Mouse (Mus musculus): Measurements from ENCODE around the gene Jund.

The Jund gene

DNA sequence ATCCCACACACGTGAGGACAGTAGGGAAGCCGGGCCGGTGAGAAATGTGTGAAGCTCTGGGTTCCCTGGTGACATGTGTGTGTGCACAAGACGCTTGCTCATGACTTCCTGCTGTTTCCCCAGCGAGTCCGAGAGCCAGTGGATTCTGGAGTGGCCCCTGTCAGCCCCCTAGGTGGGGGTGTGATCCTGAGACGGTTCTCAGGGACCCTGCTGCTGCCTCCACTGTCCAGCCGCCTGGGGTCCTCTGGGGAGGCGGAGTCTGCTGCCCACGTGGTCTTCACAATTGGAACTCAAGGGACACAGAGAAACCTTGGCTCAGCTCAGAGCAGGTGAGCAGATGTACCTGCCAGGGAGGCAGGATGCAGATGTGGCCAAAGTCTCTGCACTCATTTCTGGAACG, 28.0 kb downstream of the Jund start:
- DNase-seq (ENCODE audit: low spot score): no peak

DNA sequence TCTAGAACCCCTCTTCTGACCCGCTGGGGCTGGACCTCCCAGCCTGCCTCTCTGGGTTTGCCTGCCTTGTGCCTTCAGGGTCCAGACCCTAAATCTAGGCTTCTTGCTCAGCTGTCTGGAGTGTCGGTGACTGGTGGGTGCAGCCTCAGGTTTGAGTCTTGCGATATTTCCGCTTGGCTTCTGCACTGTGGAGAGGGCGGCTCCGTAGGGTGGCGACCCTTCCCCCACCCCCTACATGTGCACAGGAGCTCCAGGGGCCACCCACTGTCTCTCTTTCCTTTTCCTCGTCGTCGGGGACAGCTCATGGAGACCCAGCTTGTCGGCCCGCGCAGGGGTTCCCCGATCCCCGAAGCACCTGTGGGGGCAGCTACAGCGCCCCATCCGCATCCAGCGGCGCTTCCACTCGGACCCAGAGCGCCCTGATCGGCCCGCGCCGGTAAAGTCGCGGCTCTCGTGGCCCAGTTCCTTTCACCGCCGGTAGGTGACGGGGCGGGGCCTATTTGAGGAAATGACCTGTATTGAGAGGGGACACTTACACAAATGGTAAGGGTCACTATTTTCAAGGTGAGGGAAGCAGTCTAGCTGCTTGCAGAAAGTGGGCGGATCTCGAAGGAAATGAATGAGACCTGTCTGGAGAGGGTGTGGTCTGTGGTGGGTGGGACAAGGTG, 31.2 kb downstream of the Jund start:
- no peak for DNase-seq (ENCODE audit: low spot score)

DNA sequence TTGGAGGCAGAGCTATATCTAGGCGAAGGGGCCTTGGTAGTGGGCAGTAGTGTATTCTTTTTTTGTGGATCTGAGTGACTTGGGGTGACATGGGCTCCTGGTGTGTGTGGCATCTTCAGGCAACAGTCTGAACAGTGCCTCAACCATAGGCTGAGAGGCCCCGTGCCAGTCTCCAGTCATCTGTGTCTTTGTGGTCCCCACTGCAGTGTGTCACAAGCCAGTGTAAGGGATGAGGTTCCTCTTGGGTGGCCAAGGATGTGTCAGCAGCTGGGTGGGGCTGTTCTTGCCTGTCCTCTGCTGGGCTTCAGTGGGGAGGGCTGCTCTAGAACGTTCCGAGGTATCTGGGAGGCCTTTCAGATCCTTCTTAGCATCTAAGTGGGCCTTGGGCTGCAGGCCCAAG, 32.2 kb downstream of the Jund start:
- DNase-seq (ENCODE audit: low spot score): no peak

DNA sequence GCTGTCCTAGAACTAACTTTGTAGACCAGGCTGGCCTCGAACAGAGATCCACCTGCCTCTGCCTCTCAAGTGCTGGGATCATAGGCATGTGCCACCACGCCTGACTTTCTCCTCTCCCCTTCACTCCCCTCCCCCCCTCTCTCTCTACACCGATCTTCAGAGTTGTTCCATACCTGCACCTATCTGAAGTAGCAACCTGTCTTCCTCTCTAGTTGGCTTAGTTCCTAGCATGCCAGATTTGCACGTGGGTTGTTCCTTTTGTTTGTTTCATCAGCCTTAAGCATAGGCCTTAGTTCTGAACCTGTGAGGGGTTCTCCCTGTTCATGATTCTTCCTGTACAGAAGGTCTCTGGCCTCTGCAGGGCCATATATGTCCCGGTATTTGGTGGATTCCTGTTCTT, 39.0 kb downstream of the Jund start:
- no peak for DNase-seq (ENCODE audit: low spot score)

DNA sequence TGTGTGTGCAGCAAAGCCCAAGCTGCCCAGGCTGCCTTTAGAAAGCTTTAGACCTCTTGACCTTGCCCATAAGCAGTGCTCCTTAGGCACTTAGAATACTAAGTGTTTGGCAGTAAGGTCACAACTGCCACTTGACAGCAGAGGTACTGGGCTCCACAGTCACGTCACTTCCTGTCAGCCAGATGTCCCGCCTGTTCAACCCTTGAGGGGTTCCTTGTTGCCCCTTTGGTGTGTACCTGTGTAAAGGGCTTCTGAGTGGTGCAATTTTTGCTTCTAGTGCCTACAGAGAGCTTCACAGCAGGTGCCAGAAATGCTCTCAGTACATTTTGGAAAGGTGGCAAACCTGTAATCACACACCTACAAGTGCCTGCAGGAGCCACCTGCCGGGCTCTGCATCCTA, 39.5 kb downstream of the Jund start:
- DNase-seq (ENCODE audit: low spot score): no peak

DNA sequence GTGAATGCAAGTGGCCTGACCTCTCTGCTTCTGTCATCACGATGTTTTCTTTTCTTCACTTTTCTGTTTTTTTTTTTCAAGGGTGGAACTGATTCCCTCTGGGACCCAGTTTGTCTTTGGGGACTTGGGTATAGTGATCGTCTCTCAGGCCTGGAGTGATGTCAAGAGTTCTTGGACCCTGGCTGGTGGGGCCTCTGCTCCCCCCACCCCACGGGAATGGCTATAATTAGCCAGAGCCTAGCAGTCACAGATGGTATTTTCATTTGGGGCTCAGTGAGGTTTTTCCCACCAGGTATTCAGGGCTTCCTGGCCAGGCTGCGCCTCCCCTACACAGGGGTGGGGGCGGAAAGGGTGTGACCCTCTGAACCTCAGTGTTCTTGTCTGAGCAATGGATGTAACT, 42.9 kb downstream of the Jund start:
- no peak for DNase-seq (ENCODE audit: low spot score)

DNA sequence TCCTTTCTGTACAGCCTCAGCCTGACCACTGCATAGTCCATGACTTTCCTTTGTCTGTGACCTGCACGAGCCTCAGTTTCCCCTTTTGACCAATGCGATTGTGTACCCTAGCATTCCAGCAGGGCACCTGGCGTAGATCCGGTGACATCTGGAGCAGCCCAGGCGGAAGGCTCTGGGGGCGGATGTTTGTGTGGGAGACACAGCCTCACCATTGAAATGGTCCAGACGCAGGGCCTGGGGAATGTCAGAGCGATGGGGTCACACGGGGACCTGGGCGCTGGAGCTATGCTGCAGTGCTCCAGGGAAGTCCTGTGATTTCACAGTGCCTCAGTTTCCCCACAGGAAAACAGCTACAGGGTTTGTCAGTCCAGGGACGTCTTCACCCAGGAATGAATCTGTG, 43.4 kb downstream of the Jund start:
- DNase-seq (ENCODE audit: low spot score): no peak

DNA sequence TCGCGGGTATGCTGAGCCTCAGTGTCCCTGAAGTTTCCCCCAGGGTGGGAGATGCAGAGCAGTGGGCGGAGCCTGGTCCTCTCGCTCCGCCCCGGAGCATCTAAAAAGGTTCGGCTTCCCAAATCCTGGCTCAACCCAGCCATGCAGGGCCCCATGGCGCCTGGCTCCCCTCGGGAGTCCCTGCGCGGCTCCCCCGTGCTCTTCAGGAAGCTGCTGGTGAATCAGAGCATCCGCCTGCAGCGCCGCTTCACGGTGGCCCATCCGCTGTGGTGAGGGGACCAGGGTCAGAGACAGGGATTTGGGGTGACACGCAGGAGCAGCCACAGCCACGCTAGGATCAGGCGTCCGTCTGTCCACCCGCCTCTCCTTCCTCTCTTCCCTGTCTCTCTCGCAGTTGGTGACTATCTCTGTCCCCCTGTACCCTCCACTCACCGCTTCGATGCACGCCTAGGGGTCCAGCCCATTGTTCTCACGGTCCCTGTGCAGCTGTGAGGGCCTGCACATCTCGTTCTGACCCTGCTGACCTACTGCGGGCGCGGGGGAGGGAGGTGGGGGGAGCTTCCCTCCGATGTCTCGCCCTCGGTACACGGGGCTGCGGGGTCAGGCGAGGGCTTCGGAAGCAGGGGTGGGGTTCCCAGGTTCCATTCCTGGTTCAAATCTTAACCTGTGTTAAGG, 44.4 kb downstream of the Jund start:
- DNase-seq (ENCODE audit: low spot score): no peak

DNA sequence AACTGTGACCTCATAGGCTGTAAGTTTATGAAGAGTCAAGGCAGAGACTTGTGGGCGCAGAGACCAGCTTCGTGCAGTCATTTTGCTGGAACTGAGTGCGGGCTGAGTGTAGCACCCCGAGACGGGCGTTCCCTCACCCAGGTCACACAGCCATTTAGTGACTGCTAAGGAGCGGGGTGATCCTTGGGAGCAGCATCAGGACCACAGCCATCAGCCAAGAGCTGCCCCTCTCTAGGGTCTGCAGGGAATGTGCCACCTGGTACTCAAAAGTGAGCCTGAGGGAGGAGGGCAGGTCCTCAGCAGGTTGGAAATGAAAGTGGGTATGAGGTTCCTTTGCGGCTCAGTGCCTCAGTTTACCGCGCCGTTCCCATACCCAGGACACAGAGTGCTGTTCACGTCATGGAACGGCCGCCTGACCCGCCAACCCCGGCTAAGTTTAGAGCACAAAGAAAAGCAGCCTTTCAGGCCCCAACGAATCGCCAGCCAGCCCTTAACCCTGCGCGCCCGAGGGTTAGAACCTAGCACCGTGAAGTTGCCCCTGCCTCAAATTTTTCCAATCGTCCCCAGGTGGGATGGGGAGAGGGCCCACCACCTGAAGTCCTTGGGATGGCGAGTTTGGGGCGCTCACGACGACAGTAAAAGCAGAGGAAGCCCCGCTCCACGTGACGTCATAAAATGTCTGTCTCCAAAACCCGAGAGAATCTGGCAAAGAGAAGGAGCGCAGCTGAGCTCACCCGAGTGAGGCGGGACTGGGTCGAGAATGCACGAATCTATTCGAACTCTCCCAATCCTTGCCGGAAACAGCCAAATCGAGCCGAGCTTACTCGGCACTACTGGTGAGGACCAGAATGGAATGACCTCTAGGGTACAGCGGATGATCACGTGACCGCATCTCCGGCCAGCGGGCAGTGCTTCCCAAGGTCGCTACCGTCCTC, 45.2 kb downstream of the Jund start:
- no peak for DNase-seq (ENCODE audit: low spot score)

DNA sequence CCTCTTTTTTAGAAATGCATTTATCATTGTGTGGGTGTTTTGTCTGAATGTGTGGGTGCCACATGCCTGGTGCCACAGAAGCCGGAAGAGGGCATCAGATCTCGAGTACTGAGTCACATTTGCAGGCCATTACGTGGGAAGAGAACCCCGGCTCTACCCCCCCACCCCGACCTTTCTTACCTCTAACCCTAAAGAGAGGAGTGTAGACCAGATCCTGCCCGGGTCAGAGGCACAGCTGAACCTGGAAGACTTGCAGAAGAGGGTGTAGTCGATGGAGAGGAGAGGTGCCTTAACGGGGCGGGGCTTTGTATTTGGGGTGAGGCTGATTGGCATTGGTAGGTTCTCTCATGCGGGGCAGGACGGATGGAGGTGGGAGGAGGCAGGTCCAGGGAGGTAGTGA, 46.1 kb downstream of the Jund start:
- DNase-seq (ENCODE audit: low spot score): no peak

DNA sequence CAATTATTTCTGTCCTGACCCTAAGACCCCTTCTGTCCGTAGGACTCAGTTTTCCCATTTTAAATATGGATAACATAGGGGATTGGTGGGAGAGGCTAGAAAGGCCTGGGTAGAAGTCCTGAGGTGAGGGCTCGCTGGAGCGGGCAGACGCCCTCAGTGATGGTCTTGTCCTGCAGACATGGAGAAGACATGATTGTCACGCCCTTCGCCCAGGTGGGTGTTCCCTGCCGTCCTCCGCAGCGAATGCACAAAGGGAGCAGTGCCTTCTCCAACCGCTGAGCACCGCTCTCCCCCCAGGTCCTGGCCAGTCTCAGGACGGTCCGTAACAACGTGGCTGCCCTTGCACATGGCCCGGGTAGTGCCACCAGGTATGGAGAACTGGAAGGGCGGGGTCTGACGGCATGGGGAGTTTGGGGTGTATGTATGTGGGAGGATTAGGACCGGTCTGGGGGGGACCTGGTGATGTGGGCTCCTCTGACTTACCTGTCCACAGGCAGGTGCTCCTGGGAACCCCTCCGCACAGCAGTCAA, 47.0 kb downstream of the Jund start:
- no peak for DNase-seq (ENCODE audit: low spot score)

DNA sequence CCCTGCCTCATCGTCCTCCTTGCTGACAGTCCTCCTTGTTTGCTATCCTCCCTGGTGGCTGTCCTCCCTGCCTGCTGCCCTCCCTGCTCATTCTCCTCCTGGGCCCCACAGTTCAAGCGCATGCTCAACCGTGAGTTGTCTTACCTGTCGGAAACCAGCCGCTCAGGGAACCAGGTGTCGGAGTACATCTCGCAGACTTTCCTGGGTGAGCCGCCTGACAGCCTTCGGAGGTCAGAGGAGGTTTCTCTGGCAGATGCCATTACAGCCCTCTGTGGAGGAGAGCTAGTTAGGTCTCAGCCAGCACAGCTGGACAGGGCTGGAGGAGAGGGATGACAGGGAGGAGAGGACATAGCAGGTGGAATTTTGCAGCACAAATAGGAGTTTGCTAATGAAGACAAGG, 47.9 kb downstream of the Jund start:
- DNase-seq (ENCODE audit: low spot score): no peak

DNA sequence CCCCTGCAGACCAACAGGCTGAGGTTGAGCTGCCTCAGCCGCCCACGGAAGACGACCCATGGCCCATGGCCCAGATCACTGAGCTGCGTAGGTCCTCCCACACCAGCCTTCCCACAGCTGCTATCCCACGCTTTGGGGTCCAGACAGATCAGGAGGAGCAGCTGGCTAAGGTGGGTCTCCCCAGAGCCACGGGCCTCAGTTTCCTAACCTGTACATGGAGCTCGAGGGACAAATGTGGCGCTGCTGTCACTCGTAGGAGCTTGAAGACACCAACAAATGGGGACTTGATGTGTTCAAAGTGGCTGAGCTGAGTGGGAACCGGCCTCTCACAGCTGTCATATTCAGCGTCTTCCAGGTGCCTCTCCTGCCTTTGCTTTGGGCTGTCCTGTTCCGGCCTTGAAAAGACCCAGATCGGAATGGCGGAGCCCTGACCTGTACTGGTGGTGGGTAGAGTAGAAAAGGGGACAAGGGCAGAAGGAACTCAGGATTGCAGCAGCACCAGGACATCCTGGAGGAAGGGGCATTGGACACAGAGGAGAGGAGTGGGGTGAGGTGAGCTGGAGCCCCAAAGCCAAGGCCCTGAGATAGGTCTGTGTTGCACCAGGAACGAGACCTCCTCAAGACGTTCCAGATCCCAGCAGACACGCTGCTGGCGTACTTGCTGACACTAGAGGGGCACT, 48.6 kb downstream of the Jund start:
- DNase-seq (ENCODE audit: low spot score): no peak

DNA sequence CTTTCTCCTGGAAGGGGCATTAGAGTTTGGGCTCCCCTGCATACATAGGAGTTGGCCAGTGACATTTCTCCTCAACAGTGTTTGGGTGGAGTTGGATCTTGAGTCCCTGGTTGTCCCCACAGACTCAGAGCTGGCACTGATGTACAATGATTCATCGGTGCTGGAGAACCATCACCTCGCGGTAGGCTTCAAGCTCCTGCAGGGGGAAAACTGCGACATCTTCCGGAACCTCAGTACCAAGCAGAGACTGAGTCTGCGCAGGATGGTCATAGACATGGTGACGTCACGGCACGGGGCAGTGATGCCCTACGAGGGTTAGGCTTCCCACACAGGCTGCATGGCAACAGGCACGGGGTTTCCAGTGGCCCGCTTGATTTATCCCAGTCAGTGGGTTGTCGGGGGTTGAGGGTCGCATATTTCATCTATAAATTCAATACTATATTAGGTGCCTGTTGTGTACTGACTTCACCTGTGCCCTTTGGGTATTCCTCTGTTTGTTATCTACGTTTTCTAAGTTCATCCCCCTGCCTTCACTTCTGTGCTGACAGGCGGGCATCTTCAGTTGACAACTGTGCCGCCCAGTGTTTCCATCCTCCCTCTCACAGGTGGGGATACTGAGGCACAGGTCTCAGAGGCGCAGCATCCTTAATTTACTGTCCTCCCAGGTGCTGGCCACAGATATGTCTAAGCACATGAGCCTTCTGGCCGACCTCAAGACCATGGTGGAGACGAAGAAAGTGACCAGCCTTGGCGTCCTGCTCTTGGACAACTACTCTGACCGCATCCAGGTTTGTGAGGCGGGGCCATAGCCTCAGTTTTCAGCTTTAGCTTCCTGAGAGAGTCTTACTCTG, 49.7 kb downstream of the Jund start:
- DNase-seq (ENCODE audit: low spot score): no peak

DNA sequence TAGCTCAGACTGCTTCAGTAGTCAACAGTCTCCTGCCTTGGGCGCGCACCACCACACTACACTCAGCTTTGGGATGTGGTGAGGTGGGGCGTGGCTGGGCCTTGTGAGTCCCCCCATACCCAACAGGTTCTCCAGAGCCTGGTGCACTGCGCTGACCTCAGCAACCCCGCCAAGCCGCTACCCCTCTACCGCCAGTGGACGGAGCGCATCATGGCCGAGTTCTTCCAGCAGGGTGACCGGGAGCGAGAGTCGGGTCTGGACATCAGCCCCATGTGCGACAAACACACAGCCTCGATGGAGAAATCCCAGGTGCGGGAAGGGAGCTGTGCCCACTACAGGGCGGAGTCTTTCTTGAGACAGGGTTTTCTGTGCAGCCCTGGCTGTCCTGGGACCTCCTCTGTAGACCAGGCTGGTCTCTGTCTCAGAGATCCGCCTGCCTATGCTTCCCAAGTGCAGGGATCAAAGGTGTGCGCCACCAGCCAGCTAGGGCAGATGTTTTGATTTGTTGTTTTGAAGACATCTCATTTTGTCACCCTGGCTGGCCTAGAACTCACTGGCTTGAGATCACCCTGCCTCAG, 50.4 kb downstream of the Jund start:
- DNase-seq (ENCODE audit: low spot score): no peak

Data from urinary bladder, postnatal 25 days (tissue).